Mouse (Mus musculus): ENCODE measurements around the gene Ppara. TPM values are rescaled to one million over a fixed set of nuclear protein-coding genes. Genes with fewer than 3 reads are reported as not detected.
A peak's percentile ranks its signal among the peaks of the same experiment; 100 is the strongest.

Ppara gene
- polyA plus RNA-seq, 1 experiment from 2014 or later: 51.3 TPM

DNA sequence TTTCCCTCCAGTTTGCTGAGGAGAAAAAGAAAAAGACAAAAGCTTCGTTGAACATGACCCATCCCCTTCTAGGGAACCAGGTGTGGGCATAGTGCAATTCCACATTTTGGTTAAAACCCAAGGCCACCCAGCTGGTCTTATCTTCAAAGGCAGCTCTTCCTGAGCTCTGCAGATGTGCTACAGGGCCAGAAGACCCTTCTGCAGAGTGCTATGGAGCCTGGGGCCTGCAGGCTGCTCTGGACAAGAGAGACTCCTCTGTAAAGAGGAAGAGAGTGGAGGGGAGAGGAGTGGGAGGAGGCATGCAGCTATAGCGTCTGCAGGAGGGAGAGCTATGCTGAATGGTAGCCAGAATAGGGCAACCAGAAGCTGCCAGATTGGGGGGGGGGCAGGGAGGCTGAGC is 4.8 kb upstream of the Ppara start:
- no peak overlapping the region for H3K4me2 ChIP-seq (ENCODE audit: low read depth, low read length)
- ATAC-seq (ENCODE audit: low read depth): no peak
- no peaks in the 10 kb centered on the region; the same call in 1 of the 2 replicates for H3K4me1 ChIP-seq (ENCODE audit: control insufficient read depth, low read depth, low read length)
- peaks cover 12% of the 10 kb centered on the region for H3K27me3 ChIP-seq (ENCODE audit: control insufficient read depth, insufficient read depth, low read depth, low read length)
- H3K4me3 ChIP-seq (ENCODE audit: low read depth, low read length): no peak overlapping the region
- no peaks in the 10 kb centered on the region for H3K9me3 ChIP-seq (replicated peaks; ENCODE audit: control insufficient read depth, low read length)
- H3K27ac ChIP-seq (ENCODE audit: low read length): no peak overlapping the region
- H3K9ac ChIP-seq (ENCODE audit: low read depth, low read length): no peak overlapping the region
- no peaks in the 10 kb centered on the region for H3K36me3 ChIP-seq (ENCODE audit: control insufficient read depth, insufficient read depth)
- 14% methylated on average over 2 of the region's 2 CpGs for WGBS (ENCODE audit: insufficient replicate concordance)

DNA sequence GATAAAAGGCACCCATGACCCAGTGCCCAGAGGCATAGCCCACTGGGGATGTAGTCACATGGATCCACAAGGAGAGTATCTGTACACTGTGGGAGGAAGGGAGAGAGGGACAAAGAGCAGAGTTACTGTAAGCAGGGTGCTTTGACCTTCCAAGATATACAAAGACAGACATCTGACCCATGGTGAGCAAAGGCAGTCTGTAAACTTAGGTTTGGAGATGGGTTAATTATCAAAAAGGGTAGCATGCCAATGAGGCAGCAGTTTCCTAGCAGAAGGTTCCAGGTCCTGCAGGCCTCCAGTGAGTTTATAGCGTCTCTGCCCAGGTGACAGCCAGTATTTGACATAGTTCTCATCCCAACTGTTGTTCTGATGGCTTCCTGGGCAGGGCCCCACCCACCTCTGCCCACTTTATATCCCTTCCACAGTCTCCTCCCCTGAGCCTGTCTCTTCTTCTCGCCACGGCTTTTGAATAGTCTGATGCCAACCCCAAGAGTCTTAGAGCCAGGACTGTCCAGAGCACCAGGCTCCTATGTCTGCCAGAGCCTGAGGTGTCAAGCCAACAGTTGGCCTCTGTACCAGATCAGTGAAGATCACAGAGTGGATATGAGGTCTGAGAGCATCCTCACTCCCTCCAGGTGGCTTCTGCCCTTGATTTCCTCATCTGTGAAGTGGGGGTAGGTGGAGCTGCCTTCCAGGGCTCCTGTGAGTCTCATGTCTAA is 2.7 kb upstream of the Ppara start:
- Histone ChIP-seq H3K9ac (ENCODE audit: low read depth, low read length) (no peak overlapping the region), H3K4me3 (ENCODE audit: low read depth, low read length) (no peak overlapping the region), H3K4me1 (ENCODE audit: control insufficient read depth, low read depth, low read length) (no peaks in the 10 kb centered on the region; the same call in 1 of the 2 replicates), H3K4me2 (ENCODE audit: low read depth, low read length) (no peak overlapping the region), H3K9me3 (replicated peaks; ENCODE audit: control insufficient read depth, low read length) (no peaks in the 10 kb centered on the region), H3K27me3 (ENCODE audit: control insufficient read depth, insufficient read depth, low read depth, low read length) (peaks cover 32% of the 10 kb centered on the region), H3K36me3 (ENCODE audit: control insufficient read depth, insufficient read depth) (no peaks in the 10 kb centered on the region), H3K27ac (ENCODE audit: low read length) (peak overlapping the region; percentile 20)
- 44% methylated on average over 3 of the region's 3 CpGs for WGBS (ENCODE audit: insufficient replicate concordance)
- no peak for ATAC-seq (ENCODE audit: low read depth)

- no peaks in the 10 kb centered on the region for H3K9me3 ChIP-seq (replicated peaks; ENCODE audit: control insufficient read depth, low read length)
- 39% methylated on average over 5 of the region's 5 CpGs for WGBS (ENCODE audit: insufficient replicate concordance)
- peaks cover 35% of the 10 kb centered on the region for H3K27me3 ChIP-seq (ENCODE audit: control insufficient read depth, insufficient read depth, low read depth, low read length)
- H3K27ac ChIP-seq (ENCODE audit: low read length): peak overlapping the region; percentile 20
- no peaks in the 10 kb centered on the region; the same call in 1 of the 2 replicates for H3K4me1 ChIP-seq (ENCODE audit: control insufficient read depth, low read depth, low read length)
- ATAC-seq (ENCODE audit: low read depth): no peak
- no peak overlapping the region for H3K9ac ChIP-seq (ENCODE audit: low read depth, low read length)
- no peaks in the 10 kb centered on the region for H3K36me3 ChIP-seq (ENCODE audit: control insufficient read depth, insufficient read depth)
- H3K4me2 ChIP-seq (ENCODE audit: low read depth, low read length): no peak overlapping the region
- H3K4me3 ChIP-seq (ENCODE audit: low read depth, low read length): no peak overlapping the region
These were observed 2.2 kb upstream of the Ppara start for GRCm38 (mm10) chr15:85732604-85732968.

DNA sequence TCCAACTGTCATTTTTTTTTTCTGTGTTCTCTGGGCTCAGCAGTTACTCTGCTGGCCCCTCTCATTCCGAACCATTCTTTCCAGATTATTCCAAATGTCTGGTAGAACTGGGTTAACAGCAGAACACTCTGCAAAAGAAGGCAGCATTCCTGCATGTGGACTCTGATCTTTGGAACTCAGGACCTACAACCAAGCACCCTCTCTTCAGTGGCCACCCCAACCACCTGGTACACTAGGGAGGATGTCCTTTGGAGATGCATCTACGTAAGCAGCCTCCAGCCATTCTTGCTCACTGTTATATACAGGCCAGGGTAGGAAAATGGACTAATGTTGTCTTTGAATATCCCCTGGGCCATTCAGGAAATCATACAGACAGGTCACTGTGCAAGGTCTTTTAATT is 1.1 kb upstream of the Ppara start:
- Histone ChIP-seq H3K4me3 (ENCODE audit: low read depth, low read length) (no peak overlapping the region), H3K9ac (ENCODE audit: low read depth, low read length) (no peak overlapping the region), H3K4me2 (ENCODE audit: low read depth, low read length) (no peak overlapping the region), H3K9me3 (replicated peaks; ENCODE audit: control insufficient read depth, low read length) (no peaks in the 10 kb centered on the region), H3K27me3 (ENCODE audit: control insufficient read depth, insufficient read depth, low read depth, low read length) (peaks cover 35% of the 10 kb centered on the region), H3K27ac (ENCODE audit: low read length) (peak overlapping the region; percentile 76), H3K4me1 (ENCODE audit: control insufficient read depth, low read depth, low read length) (no peaks in the 10 kb centered on the region; the same call in 1 of the 2 replicates), H3K36me3 (ENCODE audit: control insufficient read depth, insufficient read depth) (no peaks in the 10 kb centered on the region)
- WGBS (ENCODE audit: insufficient replicate concordance): 61% methylated on average over 2 of the region's 2 CpGs
- ATAC-seq (ENCODE audit: low read depth): no peak

GRCm38 (mm10) chr15:85734148-85734547 is 635 bp upstream of the Ppara start:
- Histone ChIP-seq H3K9me3 (replicated peaks; ENCODE audit: control insufficient read depth, low read length) (no peaks in the 10 kb centered on the region), H3K4me3 (ENCODE audit: low read depth, low read length) (peak overlapping the region; percentile 58), H3K27ac (ENCODE audit: low read length) (peak overlapping the region; percentile 76), H3K4me2 (ENCODE audit: low read depth, low read length) (peak overlapping the region; percentile 66; the same call in 1 of the 2 replicates), H3K4me1 (ENCODE audit: control insufficient read depth, low read depth, low read length) (no peaks in the 10 kb centered on the region; the same call in 1 of the 2 replicates), H3K36me3 (ENCODE audit: control insufficient read depth, insufficient read depth) (no peaks in the 10 kb centered on the region), H3K27me3 (ENCODE audit: control insufficient read depth, insufficient read depth, low read depth, low read length) (peaks cover 35% of the 10 kb centered on the region), H3K9ac (ENCODE audit: low read depth, low read length) (peak overlapping the region; percentile 33; the same call in 1 of the 2 replicates)
- 31% methylated on average over 8 of the region's 8 CpGs for WGBS (ENCODE audit: insufficient replicate concordance)
- ATAC-seq (ENCODE audit: low read depth): no peak

- under 1% methylated on average over 70 of the region's 78 CpGs for WGBS (ENCODE audit: insufficient replicate concordance)
- Histone ChIP-seq H3K4me2 (ENCODE audit: low read depth, low read length) (peak overlapping the region; percentile 66), H3K4me1 (ENCODE audit: control insufficient read depth, low read depth, low read length) (no peaks in the 10 kb centered on the region; the same call in 1 of the 2 replicates), H3K4me3 (ENCODE audit: low read depth, low read length) (peak overlapping the region; percentile 58), H3K9me3 (replicated peaks; ENCODE audit: control insufficient read depth, low read length) (no peaks in the 10 kb centered on the region), H3K36me3 (ENCODE audit: control insufficient read depth, insufficient read depth) (no peaks in the 10 kb centered on the region), H3K27me3 (ENCODE audit: control insufficient read depth, insufficient read depth, low read depth, low read length) (peaks cover 35% of the 10 kb centered on the region), H3K27ac (ENCODE audit: low read length) (peak overlapping the region; percentile 76), H3K9ac (ENCODE audit: low read depth, low read length) (peak overlapping the region; percentile 47)
- peak; percentile 82 for ATAC-seq (ENCODE audit: low read depth)
These were observed 466 bp downstream of the Ppara start for GRCm38 (mm10) chr15:85735063-85735835.

GRCm38 (mm10) chr15:85735836-85736190 is 1.0 kb downstream of the Ppara start:
- peaks cover 35% of the 10 kb centered on the region for H3K27me3 ChIP-seq (ENCODE audit: control insufficient read depth, insufficient read depth, low read depth, low read length)
- H3K4me3 ChIP-seq (ENCODE audit: low read depth, low read length): peak overlapping the region; percentile 58
- H3K4me1 ChIP-seq (ENCODE audit: control insufficient read depth, low read depth, low read length): no peaks in the 10 kb centered on the region; the same call in 1 of the 2 replicates
- peak overlapping the region; percentile 74 for H3K27ac ChIP-seq (ENCODE audit: low read length)
- no peaks in the 10 kb centered on the region for H3K36me3 ChIP-seq (ENCODE audit: control insufficient read depth, insufficient read depth)
- peak overlapping the region; percentile 47 for H3K9ac ChIP-seq (ENCODE audit: low read depth, low read length)
- H3K9me3 ChIP-seq (replicated peaks; ENCODE audit: control insufficient read depth, low read length): no peaks in the 10 kb centered on the region
- ATAC-seq (ENCODE audit: low read depth): peak; percentile 33
- 1% methylated on average over 25 of the region's 25 CpGs for WGBS (ENCODE audit: insufficient replicate concordance)
- peak overlapping the region; percentile 66 for H3K4me2 ChIP-seq (ENCODE audit: low read depth, low read length)

DNA sequence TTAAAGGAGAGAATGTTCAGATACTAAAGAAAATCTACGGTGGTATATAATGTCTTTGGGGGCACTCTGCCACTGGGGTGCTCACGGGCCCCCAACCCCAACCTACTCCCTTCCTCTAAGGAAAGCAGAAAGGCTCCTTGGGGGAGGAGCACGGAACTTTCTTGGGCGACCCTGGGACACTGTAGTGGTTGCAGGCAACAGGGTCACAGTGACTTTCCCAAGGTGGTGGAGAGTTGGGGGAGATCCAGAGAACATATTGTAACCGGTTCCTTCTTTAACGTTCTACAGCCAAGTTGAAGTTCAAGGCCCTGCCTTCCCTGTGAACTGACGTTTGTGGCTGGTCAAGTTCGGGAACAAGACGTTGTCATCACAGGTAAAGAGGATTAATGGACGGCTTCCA is 1.7 kb downstream of the Ppara start:
- peak overlapping the region; percentile 66 for H3K4me2 ChIP-seq (ENCODE audit: low read depth, low read length)
- no peaks in the 10 kb centered on the region; the same call in 1 of the 2 replicates for H3K4me1 ChIP-seq (ENCODE audit: control insufficient read depth, low read depth, low read length)
- peak overlapping the region; percentile 74 for H3K27ac ChIP-seq (ENCODE audit: low read length)
- H3K36me3 ChIP-seq (ENCODE audit: control insufficient read depth, insufficient read depth): no peaks in the 10 kb centered on the region
- peak overlapping the region; percentile 58 for H3K4me3 ChIP-seq (ENCODE audit: low read depth, low read length)
- 36% methylated on average over 10 of the region's 10 CpGs for WGBS (ENCODE audit: insufficient replicate concordance)
- peaks cover 35% of the 10 kb centered on the region for H3K27me3 ChIP-seq (ENCODE audit: control insufficient read depth, insufficient read depth, low read depth, low read length)
- ATAC-seq (ENCODE audit: low read depth): no peak
- peak overlapping the region; percentile 47 for H3K9ac ChIP-seq (ENCODE audit: low read depth, low read length)
- no peaks in the 10 kb centered on the region for H3K9me3 ChIP-seq (replicated peaks; ENCODE audit: control insufficient read depth, low read length)

DNA sequence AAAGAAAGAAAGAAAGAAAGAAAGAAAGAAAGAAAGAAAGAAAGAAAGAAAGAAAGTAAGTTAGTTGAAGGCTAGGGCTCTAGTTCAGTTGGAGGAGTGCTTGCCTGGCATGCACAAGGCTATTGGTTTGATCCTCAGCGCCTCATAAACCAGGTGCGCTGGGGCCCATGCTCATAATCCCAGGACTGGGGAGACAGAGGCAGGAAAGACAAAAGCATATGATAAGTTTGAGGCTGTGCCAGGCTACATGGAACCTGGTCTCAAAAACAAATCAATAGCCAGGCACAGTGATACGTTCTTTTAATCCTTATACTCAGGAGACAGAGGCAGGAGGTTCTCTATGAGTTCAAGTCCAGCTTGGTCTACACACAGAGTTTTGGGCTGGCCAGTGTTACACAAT is 3.6 kb downstream of the Ppara start:
- WGBS (ENCODE audit: insufficient replicate concordance): 71% methylated on average over 3 of the region's 3 CpGs
- Histone ChIP-seq H3K4me2 (ENCODE audit: low read depth, low read length) (peak overlapping the region; percentile 13; the same call in 1 of the 2 replicates), H3K27ac (ENCODE audit: low read length) (no peak overlapping the region), H3K4me1 (ENCODE audit: control insufficient read depth, low read depth, low read length) (peaks cover 2% of the 10 kb centered on the region; the same call in 1 of the 2 replicates), H3K36me3 (ENCODE audit: control insufficient read depth, insufficient read depth) (no peaks in the 10 kb centered on the region), H3K9me3 (replicated peaks; ENCODE audit: control insufficient read depth, low read length) (no peaks in the 10 kb centered on the region), H3K27me3 (ENCODE audit: control insufficient read depth, insufficient read depth, low read depth, low read length) (peaks cover 35% of the 10 kb centered on the region), H3K4me3 (ENCODE audit: low read depth, low read length) (0 out of 2 replicates have a peak overlapping the region, but pooled peaks have one; percentile 3), H3K9ac (ENCODE audit: low read depth, low read length) (no peak overlapping the region)
- ATAC-seq (ENCODE audit: low read depth): no peak

Measured in liver, embryonic 16.5 days (tissue).